In the genomic region with DNA sequence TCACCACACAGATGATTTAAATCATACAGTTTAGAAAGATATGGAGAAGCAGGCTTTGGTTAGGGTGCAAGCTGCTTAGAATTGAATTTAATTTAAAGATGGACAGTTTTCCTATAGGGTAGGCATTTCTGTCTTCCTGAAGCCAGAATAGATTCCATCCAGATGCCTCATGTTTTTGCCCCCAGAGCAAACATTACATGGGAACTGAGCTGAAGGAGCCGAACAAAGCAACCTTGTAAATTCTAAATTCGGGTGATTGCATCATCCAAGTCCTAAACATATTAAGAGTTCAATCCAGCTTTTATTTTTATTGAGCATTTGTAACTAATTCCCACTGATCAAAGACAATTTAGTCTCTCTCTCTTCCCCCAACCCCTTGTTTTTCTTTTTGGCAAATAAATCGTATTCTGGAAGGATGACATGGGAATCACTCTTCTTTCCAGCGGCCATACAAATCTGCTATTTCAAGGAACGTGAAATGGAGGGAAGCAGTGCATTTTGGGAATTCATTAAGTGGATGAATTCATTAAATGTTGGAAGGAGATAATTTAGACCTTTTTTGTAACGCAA, we compare ENCODE assay signal across 25 mouse cellular contexts.
A peak's percentile ranks its signal among the peaks of the same experiment; 100 is the strongest.
DNase-seq lines count a peak whose midpoint lies in the region; ATAC-seq and TF ChIP-seq lines count a peak whose summit lies in the region.
"Had no signal": no experiment of that assay in that cellular context is flagged by ENCODE, and none has a peak within 500 bp of the region (broad histone marks: within the 10 kb centered on the region; RNA-seq: fewer than 3 reads in every experiment).

No protein-coding gene starts in this region.

- no peak for ATAC-seq in limb, embryonic 14.5 days (ENCODE audit: low FRiP score, low read depth)
- no peak for ATAC-seq in embryonic facial prominence, embryonic 14.5 days (ENCODE audit: low read depth)
- peak; percentile 41 for ATAC-seq in forebrain, embryonic 13.5 days
- ATAC-seq in forebrain, embryonic 16.5 days = peak; percentile 32; the same call in 1 of the 2 replicates
- ATAC-seq: CD4-positive, CD25-positive, alpha-beta regulatory T cell, adult 4 months; hindbrain, postnatal 0 days; inflammation-experienced regulatory T-cells, adult 6 months; intestine, embryonic 16.5 days had no signal

- H3K27me3 ChIP-seq in limb, embryonic 14.5 days (ENCODE audit: control insufficient read depth, insufficient read depth, low read length) = no peaks in the 10 kb centered on the region
- H3K27me3 ChIP-seq in limb, embryonic 10.5 days (ENCODE audit: low read depth, poor library complexity, severe bottlenecking) = no peaks in the 10 kb centered on the region
- H3K27me3 ChIP-seq in embryonic facial prominence, embryonic 14.5 days (replicated peaks; ENCODE audit: control insufficient read depth, insufficient read depth, low read length) = no peaks in the 10 kb centered on the region
- H3K27me3 ChIP-seq in forebrain, embryonic 13.5 days = no peaks in the 10 kb centered on the region
- no peaks in the 10 kb centered on the region for H3K27me3 ChIP-seq in forebrain, embryonic 16.5 days (replicated peaks; ENCODE audit: control insufficient read depth, insufficient read depth, low read length)
- H3K27me3 ChIP-seq: embryonic facial prominence, embryonic 13.5 days; heart, embryonic 13.5 days had no signal

- H3K9me3 ChIP-seq in limb, embryonic 14.5 days (ENCODE audit: control insufficient read depth, low read length) = no peaks in the 10 kb centered on the region
- no peaks in the 10 kb centered on the region for H3K9me3 ChIP-seq in limb, embryonic 10.5 days (replicated peaks)
- H3K9me3 ChIP-seq in embryonic facial prominence, embryonic 14.5 days (ENCODE audit: control insufficient read depth, low read length) = no peaks in the 10 kb centered on the region
- no peaks in the 10 kb centered on the region for H3K9me3 ChIP-seq in forebrain, embryonic 13.5 days (replicated peaks)
- no peaks in the 10 kb centered on the region for H3K9me3 ChIP-seq in forebrain, embryonic 16.5 days (ENCODE audit: control insufficient read depth, low read length)
- H3K9me3 ChIP-seq: embryonic facial prominence, embryonic 13.5 days; heart, embryonic 10.5 days; heart, embryonic 13.5 days had no signal

- no peak overlapping the region for H3K4me3 ChIP-seq in limb, embryonic 14.5 days (replicated peaks; ENCODE audit: low read length)
- H3K4me3 ChIP-seq in limb, embryonic 10.5 days = no peak overlapping the region
- no peak overlapping the region for H3K4me3 ChIP-seq in embryonic facial prominence, embryonic 14.5 days (ENCODE audit: low read depth, low read length)
- H3K4me3 ChIP-seq in forebrain, embryonic 13.5 days = no peak overlapping the region
- no peak overlapping the region for H3K4me3 ChIP-seq in forebrain, embryonic 16.5 days (replicated peaks; ENCODE audit: low read length)
- H3K4me3 ChIP-seq: embryonic facial prominence, embryonic 13.5 days; heart, adult 2 months; heart, embryonic 10.5 days; heart, embryonic 13.5 days had no signal

- no peak overlapping the region for H3K9ac ChIP-seq in limb, embryonic 14.5 days (ENCODE audit: low read depth, low read length, severe bottlenecking)
- H3K9ac ChIP-seq in embryonic facial prominence, embryonic 14.5 days (ENCODE audit: low read depth, low read length) = no peak overlapping the region
- no peak overlapping the region for H3K9ac ChIP-seq in forebrain, embryonic 13.5 days
- H3K9ac ChIP-seq in forebrain, embryonic 16.5 days (replicated peaks; ENCODE audit: low read depth, low read length) = no peak overlapping the region
- H3K9ac ChIP-seq: embryonic facial prominence, embryonic 13.5 days; heart, embryonic 13.5 days; hindbrain, embryonic 14.5 days had no signal

- H3K27ac ChIP-seq in limb, embryonic 14.5 days (replicated peaks; ENCODE audit: low read depth, low read length) = no peak overlapping the region
- H3K27ac ChIP-seq in limb, embryonic 10.5 days = no peak overlapping the region
- no peak overlapping the region for H3K27ac ChIP-seq in embryonic facial prominence, embryonic 14.5 days (replicated peaks; ENCODE audit: low read depth, low read length)
- H3K27ac ChIP-seq in forebrain, embryonic 13.5 days = peak overlapping the region; percentile 54
- peak overlapping the region; percentile 47; the same call in 1 of the 2 replicates for H3K27ac ChIP-seq in forebrain, embryonic 16.5 days (ENCODE audit: low read length)
- H3K27ac ChIP-seq: embryonic facial prominence, embryonic 13.5 days; heart, adult 2 months; heart, embryonic 10.5 days; heart, embryonic 13.5 days; hindbrain, embryonic 14.5 days; hindbrain, postnatal 0 days had no signal

- H3K4me1 ChIP-seq in limb, embryonic 14.5 days (ENCODE audit: control insufficient read depth, insufficient read depth, low read length) = no peaks in the 10 kb centered on the region
- no peaks in the 10 kb centered on the region for H3K4me1 ChIP-seq in limb, embryonic 10.5 days
- H3K4me1 ChIP-seq in embryonic facial prominence, embryonic 14.5 days (ENCODE audit: control insufficient read depth, insufficient read depth, low read length) = no peaks in the 10 kb centered on the region
- H3K4me1 ChIP-seq in forebrain, embryonic 13.5 days = peaks cover 20% of the 10 kb centered on the region
- peaks cover 16% of the 10 kb centered on the region for H3K4me1 ChIP-seq in forebrain, embryonic 16.5 days (replicated peaks; ENCODE audit: control insufficient read depth, insufficient read depth, low read length)
- H3K4me1 ChIP-seq: heart, embryonic 10.5 days; heart, embryonic 13.5 days had no signal

- no peaks in the 10 kb centered on the region for H3K36me3 ChIP-seq in limb, embryonic 14.5 days (ENCODE audit: control insufficient read depth, insufficient read depth, low read length)
- no peaks in the 10 kb centered on the region for H3K36me3 ChIP-seq in limb, embryonic 10.5 days
- H3K36me3 ChIP-seq in embryonic facial prominence, embryonic 14.5 days (ENCODE audit: control insufficient read depth, insufficient read depth, low read length) = no peaks in the 10 kb centered on the region
- no peaks in the 10 kb centered on the region for H3K36me3 ChIP-seq in forebrain, embryonic 13.5 days (ENCODE audit: poor library complexity, severe bottlenecking)
- no peaks in the 10 kb centered on the region for H3K36me3 ChIP-seq in forebrain, embryonic 16.5 days (ENCODE audit: control insufficient read depth, insufficient read depth)
- H3K36me3 ChIP-seq: embryonic facial prominence, embryonic 13.5 days; heart, embryonic 10.5 days; heart, embryonic 13.5 days had no signal

- DNase-seq in limb, embryonic 14.5 days (ENCODE audit: low spot score) = peak; percentile 47
- no peak for DNase-seq in limb, embryonic 10.5 days (ENCODE audit: low spot score)
- peak; percentile 62 for DNase-seq in embryonic facial prominence, embryonic 14.5 days (ENCODE audit: low spot score)
- DNase-seq in adrenal gland, adult 8-10 months = no peak
- DNase-seq in lung, adult 18-20 months = no peak
- no peak for DNase-seq in heart, adult 11 months
- DNase-seq: adrenal gland, postnatal 10 days; cerebellum, adult 18-20 months; cerebellum, adult 9-10 months; cerebellum, postnatal 14 days; gastrocnemius, postnatal 25 days; heart, adult 2 months; heart, postnatal 14 days; heart, postnatal 4 days; kidney, adult 18-20 months had no signal

- H3K4me2 ChIP-seq in limb, embryonic 14.5 days (replicated peaks; ENCODE audit: low read depth, low read length, severe bottlenecking) = no peak overlapping the region
- no peak overlapping the region for H3K4me2 ChIP-seq in embryonic facial prominence, embryonic 14.5 days (ENCODE audit: low read depth, low read length)
- H3K4me2 ChIP-seq in forebrain, embryonic 13.5 days = no peak overlapping the region
- H3K4me2 ChIP-seq in forebrain, embryonic 16.5 days (ENCODE audit: low read length) = no peak overlapping the region
- H3K4me2 ChIP-seq: embryonic facial prominence, embryonic 13.5 days; heart, embryonic 13.5 days; hindbrain, embryonic 14.5 days had no signal

- no peak for TF ChIP-seq POLR2A in limb, embryonic 14.5 days (IDR thresholded peaks at IDR 0.05; ENCODE audit: borderline replicate concordance, extremely low read depth, insufficient read depth, insufficient read length)

- 54% methylated on average over 6 of the region's 6 CpGs for WGBS in limb, embryonic 14.5 days
- WGBS in limb, embryonic 10.5 days = 84% methylated on average over 6 of the region's 6 CpGs
- WGBS in embryonic facial prominence, embryonic 14.5 days = 46% methylated on average over 6 of the region's 6 CpGs
- WGBS in forebrain, embryonic 13.5 days = 43% methylated on average over 6 of the region's 6 CpGs
- WGBS in forebrain, embryonic 16.5 days = 11% methylated on average over 6 of the region's 6 CpGs

Comparison
In these comparisons a context has a peak if more than half of its experiments do, and no peak if none do; other contexts are left out.
1. DNase-seq: peak in limb, embryonic 14.5 days (single experiment) and embryonic facial prominence, embryonic 14.5 days (single experiment); none in limb, embryonic 10.5 days (single experiment), adrenal gland, adult 8-10 months (single experiment), lung, adult 18-20 months (0 of 2) and heart, adult 11 months (single experiment).
2. ATAC-seq: peak in forebrain, embryonic 13.5 days (single experiment) and forebrain, embryonic 16.5 days (single experiment); none in limb, embryonic 14.5 days (single experiment) and embryonic facial prominence, embryonic 14.5 days (single experiment).
3. H3K27ac ChIP-seq: peak in forebrain, embryonic 13.5 days (single experiment) and forebrain, embryonic 16.5 days (single experiment); none in limb, embryonic 14.5 days (single experiment), limb, embryonic 10.5 days (single experiment) and embryonic facial prominence, embryonic 14.5 days (single experiment).